ENCODE assay signal across 8 mouse cellular contexts in the genomic region with DNA sequence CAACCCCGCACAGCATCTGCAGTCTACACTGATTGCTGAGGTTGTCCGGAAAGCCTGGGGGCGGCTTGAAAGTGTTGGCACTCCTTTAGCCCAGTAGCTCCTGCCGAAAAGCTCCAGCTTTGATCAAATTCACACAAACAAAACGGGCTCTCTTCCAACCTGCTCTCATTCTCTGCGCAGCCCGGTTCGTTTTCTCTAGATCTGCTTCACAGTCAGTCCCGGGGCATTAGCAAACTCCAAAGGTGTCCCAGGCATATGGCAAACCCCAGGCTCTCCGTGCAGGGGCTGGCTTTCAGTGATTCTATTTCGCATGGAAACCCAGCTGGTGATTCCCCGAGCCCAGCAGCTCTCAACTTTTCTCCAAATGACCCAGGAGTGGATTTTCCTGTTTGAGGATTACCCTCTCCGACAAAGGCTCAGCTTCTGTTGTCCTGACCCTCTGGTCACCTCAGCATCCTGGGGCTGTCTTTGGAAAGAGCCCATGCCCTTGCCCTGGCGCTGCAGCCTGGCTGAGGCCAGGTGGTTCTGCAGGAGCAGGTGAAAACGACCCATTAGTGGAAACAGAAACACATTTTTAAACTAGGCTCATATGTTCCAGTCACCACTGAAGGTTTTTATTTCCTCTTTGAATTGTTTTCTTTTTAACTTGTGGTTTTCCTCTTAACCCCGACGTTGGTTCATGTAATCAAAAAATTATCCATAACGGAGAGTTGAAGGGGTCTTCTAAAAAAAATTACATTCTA.
DNase-seq lines count a peak whose midpoint lies in the region; ATAC-seq and TF ChIP-seq lines count a peak whose summit lies in the region.

No protein-coding gene starts in this region.

- no peak overlapping the region for H3K9ac ChIP-seq in lung, postnatal 0 days (replicated peaks; ENCODE audit: low read depth)
- H3K9ac ChIP-seq in stomach, embryonic 16.5 days (ENCODE audit: low read length): 0 out of 2 replicates have a peak overlapping the region, but pooled peaks have one; percentile 24

- TF ChIP-seq CTCF in lung, postnatal 0 days (IDR thresholded peaks at IDR 0.05): no peak

- no peaks in the 10 kb centered on the region for H3K36me3 ChIP-seq in lung, postnatal 0 days (ENCODE audit: insufficient read depth, low read length)
- no peaks in the 10 kb centered on the region for H3K36me3 ChIP-seq in stomach, embryonic 16.5 days (ENCODE audit: control insufficient read depth, insufficient read depth, low read length)

- intact Hi-C loops in gastrocnemius, postnatal 14 days (cut with DNase I; ENCODE audit: low total_unique reads): no loop called here

- H3K27me3 ChIP-seq in lung, postnatal 0 days (replicated peaks; ENCODE audit: insufficient read depth, low read length): no peaks in the 10 kb centered on the region
- no peaks in the 10 kb centered on the region for H3K27me3 ChIP-seq in stomach, embryonic 16.5 days (ENCODE audit: control insufficient read depth, insufficient read depth, low read length)

- H3K9me3 ChIP-seq in lung, postnatal 0 days (ENCODE audit: low read length): no peaks in the 10 kb centered on the region
- no peaks in the 10 kb centered on the region for H3K9me3 ChIP-seq in stomach, embryonic 16.5 days (replicated peaks; ENCODE audit: control insufficient read depth, low read length)

- WGBS in lung, postnatal 0 days: 4% methylated on average over 18 of the region's 18 CpGs
- WGBS in stomach, embryonic 16.5 days: 8% methylated on average over 18 of the region's 18 CpGs

- peak overlapping the region; percentile 19; the same call in 1 of the 2 replicates for H3K4me3 ChIP-seq in lung, postnatal 0 days (ENCODE audit: low read depth, low read length)
- H3K4me3 ChIP-seq in stomach, embryonic 16.5 days (replicated peaks; ENCODE audit: low read length): peak overlapping the region; percentile 5; the same call in 1 of the 2 replicates

- H3K4me1 ChIP-seq in lung, postnatal 0 days (ENCODE audit: insufficient read depth, low read depth, low read length): no peaks in the 10 kb centered on the region
- H3K4me1 ChIP-seq in stomach, embryonic 16.5 days (ENCODE audit: control insufficient read depth, insufficient read depth, low read length): peaks cover 12% of the 10 kb centered on the region

- ATAC-seq in lung, postnatal 0 days: no peak
- peak; percentile 40 for ATAC-seq in megakaryocyte progenitor cell, adult 5-6 weeks (replicated peaks; ENCODE audit: poor library complexity)
- ATAC-seq in stomach, embryonic 16.5 days (ENCODE audit: insufficient read depth, low FRiP score): no peak

- peak overlapping the region; percentile 52 for H3K4me2 ChIP-seq in lung, postnatal 0 days (replicated peaks; ENCODE audit: low read depth, low read length)
- H3K4me2 ChIP-seq in stomach, embryonic 16.5 days (ENCODE audit: low read depth, low read length): peak overlapping the region; percentile 41

- no peak overlapping the region for H3K27ac ChIP-seq in lung, postnatal 0 days (ENCODE audit: low read length)
- no peak overlapping the region for H3K27ac ChIP-seq in stomach, embryonic 16.5 days (ENCODE audit: low read length)

- TF ChIP-seq EP300 in lung, postnatal 0 days (IDR thresholded peaks at IDR 0.05): no peak

- peak; percentile 14 for DNase-seq in adrenal gland, postnatal 14 days
- no peak for DNase-seq in adrenal gland, adult 18-20 months (ENCODE audit: low spot score in 2 of 2)
- DNase-seq in lung, postnatal 0 days (ENCODE audit: low spot score): no peak
- DNase-seq in lung, postnatal 14 days: no peak
- DNase-seq in kidney, postnatal 4 days: peak; percentile 7 to 15
- DNase-seq in gastrocnemius, postnatal 14 days: no peak

Comparison
In these comparisons a context has a peak if more than half of its experiments do, and no peak if none do; other contexts are left out.
1. DNase-seq: peak in adrenal gland, postnatal 14 days (single experiment) and kidney, postnatal 4 days (2 of 2); none in adrenal gland, adult 18-20 months (0 of 2), lung, postnatal 0 days (single experiment), lung, postnatal 14 days (single experiment) and gastrocnemius, postnatal 14 days (single experiment).